Mouse (Mus musculus): ENCODE measurements at regions not wholly inside any gene's neighbourhood (a gene's known extent, or its start where the extent isn't known, plus 50 kb on each side); places are given as distances from the start of the nearest gene placed in this dataset.
"Not testable (repeated sequence)": the region's sequence is repeated elsewhere in the genome, so short reads cannot be mapped to it uniquely, and the experiment has no call there.

DNA sequence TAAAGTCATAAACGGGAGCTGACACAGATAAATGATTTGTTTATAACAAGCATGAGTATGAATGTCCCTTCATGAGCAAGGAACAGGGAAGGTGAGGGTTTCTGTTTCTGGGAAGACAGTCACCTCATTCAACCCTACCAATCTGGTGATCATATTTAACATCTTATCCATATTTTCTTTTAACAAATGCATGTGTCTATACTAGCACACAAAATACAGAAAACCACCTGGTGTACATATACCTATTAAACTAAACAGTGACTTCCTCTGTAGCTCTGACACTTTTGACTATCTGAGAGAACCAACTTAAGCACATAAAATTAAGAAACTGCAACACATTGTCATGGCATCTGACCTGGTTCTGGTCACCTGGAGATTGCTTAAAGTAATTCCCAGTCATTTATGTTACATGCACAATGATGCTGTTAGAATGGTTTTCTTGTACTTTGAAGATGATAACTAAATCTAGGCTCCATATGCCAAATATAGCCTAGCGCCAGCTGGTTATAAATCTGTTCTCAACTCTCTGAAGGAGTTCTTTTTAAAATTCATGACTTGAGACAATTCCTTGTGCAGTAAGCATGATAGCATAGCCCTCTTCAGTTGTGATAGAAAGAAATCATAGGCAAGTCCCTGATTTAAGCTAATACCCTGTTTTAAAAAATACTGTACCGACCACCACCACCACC lies 1163.6 kb upstream of the Tyrp1 start:
- DNase-seq (ENCODE audit: low spot score in 2 of 2), result peak; percentile 39 to 73

DNA sequence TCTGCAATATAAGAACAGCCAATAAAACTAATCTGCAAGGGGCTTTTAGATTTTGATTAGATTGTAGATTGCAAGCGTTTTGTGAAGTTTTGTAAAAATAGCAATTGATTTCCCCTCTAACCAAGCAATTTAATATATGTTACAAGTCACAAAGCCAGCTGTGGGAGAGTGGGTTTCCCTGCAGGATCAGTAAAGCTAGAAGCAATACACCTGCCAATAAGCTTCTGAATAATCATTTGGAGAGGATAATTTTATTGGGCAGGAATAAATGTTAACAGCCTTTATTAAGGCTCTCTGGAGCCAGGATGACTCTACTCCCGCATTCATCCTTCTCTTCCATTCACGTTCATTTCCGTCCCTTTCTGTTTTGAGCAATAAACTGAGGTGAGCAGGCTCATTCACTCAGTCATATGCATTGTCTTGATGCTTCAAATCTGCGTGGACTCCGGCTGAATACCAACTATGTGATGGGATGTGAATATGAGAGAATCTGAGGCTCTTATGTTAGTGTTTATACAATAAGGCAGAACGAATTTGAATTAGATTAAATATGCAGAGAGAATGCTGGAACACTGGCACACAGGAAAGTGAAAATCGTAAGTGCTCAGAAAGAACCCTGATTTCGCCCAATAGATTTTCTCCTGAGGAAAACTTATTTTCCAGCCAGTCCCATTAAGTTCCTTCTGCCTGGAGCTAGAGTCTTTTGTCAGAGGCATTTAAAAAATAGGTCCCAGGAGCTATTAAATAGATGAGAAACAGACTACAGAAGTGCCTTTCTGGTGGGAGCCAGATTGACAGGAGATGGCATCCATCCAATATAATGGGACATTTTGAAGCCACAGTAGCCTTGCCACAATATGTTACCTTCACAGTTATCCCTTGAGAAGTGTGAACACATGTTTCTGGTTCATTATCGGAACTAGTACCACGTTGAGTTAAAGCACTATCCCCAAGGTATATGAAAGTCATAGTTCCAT lies 1138.8 kb upstream of the Tyrp1 start:
- no peak for DNase-seq (ENCODE audit: low spot score in 2 of 2)

GRCm38 (mm10) chr4:79720915-79721314 lies 1113.0 kb upstream of the Tyrp1 start:
- DNase-seq (ENCODE audit: low spot score in 2 of 2), result not testable (repeated sequence)

- no peak for DNase-seq (ENCODE audit: low spot score in 2 of 2)
These were observed 1109.8 kb upstream of the Tyrp1 start for GRCm38 (mm10) chr4:79724103-79724502.

- no peak for DNase-seq (ENCODE audit: low spot score in 2 of 2)
These were observed 1092.9 kb upstream of the Tyrp1 start for GRCm38 (mm10) chr4:79740925-79741560.
